Mouse (Mus musculus) forebrain, embryonic 13.5 days (tissue): ENCODE results near the gene Zmynd10. TPM values are rescaled to one million over a fixed set of nuclear protein-coding genes. Genes with fewer than 3 reads are reported as not detected.

Experiments used
- ATAC-seq: fragments of 200-750 bp; cut with Nextera tagmentation; 2 replicates; pipeline ENCODE4 v1.8.0; 2017
- H3K27ac ChIP-seq: fragments of 300-500 bp; sonication (generic); 2 replicates; pipeline ENCODE4 v1.5.1; 2015; ENCODE audit warnings: inconsistent platforms, mild to moderate bottlenecking, moderate library complexity
- H3K27me3 ChIP-seq: fragments of 300-500 bp; sonication (generic); 2 replicates; pipeline ENCODE4 v1.6.1; 2015; ENCODE audit warnings: mild to moderate bottlenecking, inconsistent platforms
- H3K36me3 ChIP-seq: fragments of 300-500 bp; sonication (generic); 2 replicates; pipeline ENCODE4 v1.6.1; 2015; ENCODE audit warnings: mild to moderate bottlenecking, inconsistent platforms; ENCODE audit not compliant: poor library complexity, severe bottlenecking
- H3K4me1 ChIP-seq: fragments of 300-500 bp; sonication (generic); 2 replicates; pipeline ENCODE4 v1.6.1; 2015; ENCODE audit warnings: inconsistent platforms
- H3K4me2 ChIP-seq: fragments of 300-500 bp; sonication (generic); 2 replicates; pipeline ENCODE4 v1.6.1; 2015; ENCODE audit warnings: inconsistent platforms, mild to moderate bottlenecking, moderate library complexity
- H3K4me3 ChIP-seq: fragments of 300-500 bp; sonication (generic); 2 replicates; pipeline ENCODE4 v1.5.1; 2015; ENCODE audit warnings: mild to moderate bottlenecking, inconsistent platforms
- H3K9ac ChIP-seq: fragments of 300-500 bp; sonication (generic); 2 replicates; pipeline ENCODE4 v1.6.1; 2015; ENCODE audit warnings: mild to moderate bottlenecking, inconsistent platforms
- H3K9me3 ChIP-seq: fragments of 300-500 bp; sonication (generic); replicated peaks from 2 replicates; pipeline ENCODE4 v1.6.1; 2016; ENCODE audit warnings: inconsistent platforms
- WGBS: fragments of 180-500 bp; shearing (Covaris S2); methylation state at CpG from one replicate; pipeline ENCODE4 v1.1.7; 2015; 5-methylcytosine and 5-hydroxymethylcytosine counted together
- polyA plus RNA-seq: library from polyadenylated mRNA; unstranded; fragments of >200 nt; fragmentation: Nextera tagmentation; extraction: Ambion mirVana; gene quantifications from 2 replicates; pipeline ENCODE4 v1.2.1, GENCODE M21; 2015

Gene Zmynd10
- polyA plus RNA-seq, 1 experiment from 2014 or later: 2.0 TPM

DNA sequence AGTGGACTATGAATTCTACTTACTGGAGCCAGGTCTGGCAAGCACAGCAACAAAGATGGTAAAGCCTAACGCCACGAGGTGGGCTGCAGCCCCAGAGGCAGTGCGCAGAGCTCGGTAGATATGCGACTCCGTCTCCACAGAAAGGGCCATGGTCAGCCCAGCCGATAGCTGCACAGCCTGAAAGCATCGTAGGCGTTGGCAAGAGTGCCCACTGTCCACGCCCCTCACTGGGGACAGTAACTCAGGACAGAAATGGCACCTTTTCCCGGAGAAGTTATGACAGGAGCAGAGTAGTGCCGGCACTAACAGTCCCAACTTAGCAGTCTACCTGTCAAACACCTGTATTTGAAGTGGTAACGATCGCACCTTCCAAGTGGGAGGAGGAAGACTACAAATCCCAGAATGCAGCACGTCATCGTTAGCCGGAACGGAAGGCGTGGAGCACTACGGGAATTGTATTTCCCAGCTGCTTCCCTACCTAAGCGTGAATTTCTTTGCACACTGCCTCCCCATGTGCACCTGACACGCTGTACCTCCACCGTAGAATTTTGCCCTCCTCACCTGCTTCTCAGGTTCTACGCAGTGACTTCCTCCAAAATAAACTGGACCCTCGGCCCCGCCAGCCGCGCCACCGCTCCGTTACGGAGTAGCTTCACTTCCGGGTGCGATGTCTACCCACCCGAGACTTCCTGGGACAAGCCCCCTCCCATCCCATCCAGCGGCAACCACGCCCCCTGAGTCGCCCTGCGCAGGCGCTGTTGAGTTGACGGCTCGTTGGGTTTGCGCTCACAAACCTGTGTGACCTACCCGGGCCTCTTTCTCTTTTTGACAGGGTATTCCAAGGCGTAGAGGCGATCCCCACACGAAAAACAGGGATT lies 5.4 kb upstream of the Zmynd10 start, which contains the start of the genes Cyb561d2 and Nprl2:
Gene Cyb561d2, minus strand, starts transcription at position 720 of the 878 bp plus-strand sequence.
Gene Nprl2, plus strand, starts transcription at position 753 of the 878 bp plus-strand sequence.
- peaks cover 46% of the 10 kb centered on the region for H3K4me1 ChIP-seq
- peak within 1 kb of the TSS; percentile 2; the same call in 1 of the 2 replicates for H3K27ac ChIP-seq
- 1% methylated on average over 46 of the region's 46 CpGs for WGBS
- H3K27me3 ChIP-seq: no peaks in the 10 kb centered on the region
- H3K9me3 ChIP-seq: no peaks in the 10 kb centered on the region
- H3K9ac ChIP-seq: peak within 1 kb of the TSS; percentile 77
- H3K4me3 ChIP-seq: peak within 1 kb of the TSS; percentile 59
- peak within 1 kb of the TSS; percentile 92 for H3K4me2 ChIP-seq
- peak; percentile 90 for ATAC-seq
- H3K36me3 ChIP-seq: peaks cover 52% of the 10 kb centered on the region

DNA sequence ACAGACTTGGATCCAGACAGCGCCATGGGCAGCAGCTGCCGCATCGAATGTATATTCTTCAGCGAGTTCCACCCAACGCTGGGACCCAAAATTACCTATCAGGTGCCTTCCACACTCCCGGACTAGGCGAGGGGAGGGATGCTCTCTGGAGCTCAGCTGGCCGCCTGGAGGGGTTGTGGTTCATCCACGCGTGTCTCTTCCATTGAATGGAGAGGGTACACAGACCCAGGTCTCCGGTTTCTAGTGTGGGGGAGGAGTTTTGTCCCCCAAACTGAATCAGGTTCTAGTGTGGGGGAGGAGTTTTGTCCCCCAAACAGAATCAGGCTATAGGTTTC lies 4.8 kb upstream of the Zmynd10 start:
- Histone ChIP-seq H3K4me2 (peak overlapping the region; percentile 92), H3K4me1 (peaks cover 46% of the 10 kb centered on the region), H3K4me3 (peak overlapping the region; percentile 59), H3K9ac (peak overlapping the region; percentile 77), H3K9me3 (no peaks in the 10 kb centered on the region), H3K27me3 (no peaks in the 10 kb centered on the region), H3K27ac (no peak overlapping the region; the same call in 1 of the 2 replicates), H3K36me3 (peaks cover 52% of the 10 kb centered on the region)
- ATAC-seq: peak; percentile 26
- WGBS: 2% methylated on average over 11 of the region's 11 CpGs

DNA sequence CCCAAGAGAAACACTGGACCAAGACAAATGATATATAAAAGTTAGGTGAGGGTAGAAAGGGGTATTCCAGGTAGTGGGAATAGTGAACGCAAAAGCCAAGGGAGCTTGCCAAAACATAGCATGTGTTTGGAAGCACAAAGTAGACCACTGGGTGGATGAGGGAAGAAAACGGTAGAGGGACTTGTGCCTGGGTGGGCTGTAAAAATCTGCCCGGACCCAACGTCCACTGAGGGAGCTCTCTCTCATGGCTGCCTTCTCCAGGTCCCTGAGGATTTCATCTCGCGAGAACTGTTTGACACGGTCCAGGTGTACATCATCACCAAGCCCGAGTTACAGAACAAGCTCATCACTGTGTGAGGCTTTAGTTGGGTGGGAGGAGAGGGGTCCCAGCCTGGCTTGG lies 4.4 kb upstream of the Zmynd10 start:
- H3K9ac ChIP-seq: peak overlapping the region; percentile 77
- 41% methylated on average over 8 of the region's 8 CpGs for WGBS
- H3K4me2 ChIP-seq: peak overlapping the region; percentile 92
- peaks cover 48% of the 10 kb centered on the region for H3K36me3 ChIP-seq
- H3K4me1 ChIP-seq: peaks cover 47% of the 10 kb centered on the region
- ATAC-seq: no peak
- H3K27me3 ChIP-seq: 0 out of 2 replicates have a peak, but pooled peaks cover under 1% of the 10 kb centered on the region
- no peaks in the 10 kb centered on the region for H3K9me3 ChIP-seq
- H3K27ac ChIP-seq: no peak overlapping the region
- H3K4me3 ChIP-seq: peak overlapping the region; percentile 59

DNA sequence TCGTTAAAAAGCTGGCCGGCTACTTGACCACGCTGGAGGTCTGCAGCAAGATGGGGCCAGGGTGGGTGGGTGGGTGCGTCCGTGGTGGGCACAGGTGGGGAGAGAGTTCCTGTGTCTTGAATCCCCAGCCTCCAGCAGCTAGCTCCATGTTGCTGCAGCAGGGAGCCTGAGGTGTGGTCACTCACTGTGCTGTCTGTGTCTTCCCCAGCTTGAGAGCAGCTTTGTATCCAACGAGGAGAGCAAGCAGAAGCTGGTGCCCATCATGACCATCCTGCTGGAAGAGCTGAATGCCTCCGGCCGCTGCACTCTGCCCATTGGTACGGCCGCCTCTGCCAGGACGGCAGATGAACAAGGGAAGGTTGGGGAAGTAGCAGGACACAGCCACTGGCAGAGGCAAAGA lies 3.8 kb upstream of the Zmynd10 start:
- Histone ChIP-seq H3K4me1 (peaks cover 48% of the 10 kb centered on the region), H3K27me3 (peaks cover 7% of the 10 kb centered on the region; the same call in 1 of the 2 replicates), H3K4me2 (peak overlapping the region; percentile 92), H3K9ac (no peak overlapping the region), H3K4me3 (no peak overlapping the region), H3K27ac (no peak overlapping the region), H3K36me3 (peaks cover 42% of the 10 kb centered on the region), H3K9me3 (no peaks in the 10 kb centered on the region)
- WGBS: 89% methylated on average over 11 of the region's 11 CpGs
- no peak for ATAC-seq

DNA sequence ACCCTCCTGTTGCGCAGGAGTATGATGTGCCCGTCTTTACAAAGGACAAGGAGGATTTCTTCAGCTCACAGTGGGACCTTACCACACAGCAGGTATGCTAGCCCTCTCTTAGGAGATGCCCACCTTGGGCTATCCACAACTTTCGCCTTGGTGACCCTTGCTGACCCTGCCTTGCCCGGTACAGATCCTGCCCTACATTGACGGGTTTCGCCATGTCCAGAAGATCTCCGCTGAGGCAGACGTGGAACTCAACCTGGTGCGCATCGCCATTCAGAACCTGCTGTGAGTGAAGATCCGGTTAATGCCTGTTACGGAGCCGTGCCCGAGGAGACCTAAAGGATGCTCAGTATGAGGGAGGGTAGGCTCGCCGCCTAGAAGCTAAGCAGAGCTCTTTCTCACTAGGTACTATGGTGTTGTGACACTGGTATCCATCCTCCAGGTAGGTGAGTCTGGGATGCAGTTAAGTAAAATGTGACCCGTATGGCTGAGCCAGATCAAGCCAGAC lies 2.9 kb upstream of the Zmynd10 start:
- no peak overlapping the region for H3K4me3 ChIP-seq
- peaks cover 33% of the 10 kb centered on the region for H3K36me3 ChIP-seq
- no peak overlapping the region for H3K4me2 ChIP-seq
- no peaks in the 10 kb centered on the region for H3K9me3 ChIP-seq
- H3K9ac ChIP-seq: no peak overlapping the region
- H3K27ac ChIP-seq: no peak overlapping the region
- no peak for ATAC-seq
- peaks cover 48% of the 10 kb centered on the region for H3K4me1 ChIP-seq
- H3K27me3 ChIP-seq: peaks cover 15% of the 10 kb centered on the region
- WGBS: 95% methylated on average over 17 of the region's 17 CpGs

DNA sequence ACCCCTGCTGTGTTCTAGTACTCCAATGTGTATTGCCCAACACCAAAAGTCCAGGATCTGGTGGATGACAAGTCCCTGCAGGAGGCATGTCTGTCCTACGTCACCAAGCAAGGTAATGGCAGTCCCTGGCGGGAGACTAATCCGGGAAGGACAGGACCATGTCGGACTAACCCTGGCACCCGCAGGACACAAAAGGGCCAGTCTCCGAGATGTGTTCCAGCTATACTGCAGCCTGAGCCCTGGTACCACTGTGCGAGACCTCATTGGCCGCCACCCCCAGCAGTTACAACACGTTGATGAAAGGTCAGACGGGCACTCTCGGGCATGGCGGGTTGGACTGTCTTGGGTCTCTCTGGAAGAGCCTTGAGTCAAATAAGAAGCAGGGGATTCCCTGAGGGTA lies 2.4 kb upstream of the Zmynd10 start:
- ATAC-seq: no peak

DNA sequence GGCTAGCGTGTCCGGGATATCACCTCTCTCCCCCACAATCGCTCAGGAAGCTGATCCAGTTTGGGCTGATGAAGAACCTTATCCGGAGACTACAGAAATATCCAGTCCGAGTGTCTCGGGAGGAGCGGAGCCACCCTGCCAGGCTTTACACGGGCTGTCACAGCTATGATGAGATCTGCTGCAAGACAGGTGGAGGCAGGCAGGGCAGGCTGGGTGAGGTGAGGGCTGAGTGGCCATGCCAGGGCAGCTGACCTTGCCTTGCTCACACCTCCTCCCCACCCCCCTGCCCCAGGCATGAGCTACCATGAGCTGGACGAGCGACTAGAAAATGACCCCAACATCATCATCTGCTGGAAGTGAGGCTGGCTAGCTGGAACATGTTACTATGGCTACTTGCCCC lies 1.9 kb upstream of the Zmynd10 start:
- peaks cover 23% of the 10 kb centered on the region for H3K36me3 ChIP-seq
- peaks cover 25% of the 10 kb centered on the region for H3K27me3 ChIP-seq
- H3K4me2 ChIP-seq: no peak overlapping the region
- 86% methylated on average over 10 of the region's 10 CpGs for WGBS
- H3K27ac ChIP-seq: no peak overlapping the region
- H3K4me1 ChIP-seq: peaks cover 48% of the 10 kb centered on the region
- no peaks in the 10 kb centered on the region for H3K9me3 ChIP-seq
- no peak overlapping the region for H3K9ac ChIP-seq
- no peak overlapping the region for H3K4me3 ChIP-seq
- ATAC-seq: no peak

More for the DNA sequence above, 2.4 kb upstream of the Zmynd10 start:
- H3K27me3 ChIP-seq: peaks cover 20% of the 10 kb centered on the region
- WGBS: 94% methylated on average over 12 of the region's 12 CpGs
- no peaks in the 10 kb centered on the region for H3K9me3 ChIP-seq
- no peak overlapping the region for H3K4me3 ChIP-seq
- H3K4me2 ChIP-seq: no peak overlapping the region
- H3K9ac ChIP-seq: no peak overlapping the region
- H3K36me3 ChIP-seq: peaks cover 28% of the 10 kb centered on the region
- peaks cover 48% of the 10 kb centered on the region for H3K4me1 ChIP-seq
- H3K27ac ChIP-seq: no peak overlapping the region

DNA sequence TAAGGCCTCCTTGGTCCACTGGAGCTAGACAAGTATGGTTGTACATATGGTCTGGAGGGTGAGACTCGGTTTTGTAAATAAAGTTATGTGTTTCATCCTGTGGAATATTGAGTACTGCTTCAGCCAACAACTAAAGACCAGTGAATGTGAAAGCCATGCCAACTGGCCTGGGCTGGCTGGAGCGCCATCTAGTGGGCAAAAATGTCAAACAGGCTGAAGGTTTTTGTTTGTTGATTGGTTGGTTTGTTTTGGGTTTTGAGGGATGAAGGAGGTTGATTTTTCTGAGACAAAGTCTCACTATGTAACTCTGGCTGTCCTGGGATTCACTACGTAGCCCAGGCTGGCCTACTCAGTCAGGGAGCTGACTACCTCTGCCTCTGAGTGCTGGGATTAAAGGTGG lies 1.5 kb upstream of the Zmynd10 start:
- WGBS: 5% methylated on average over 3 of the region's 3 CpGs
- Histone ChIP-seq H3K27ac (no peak overlapping the region), H3K9ac (no peak overlapping the region), H3K4me3 (no peak overlapping the region), H3K4me2 (no peak overlapping the region), H3K36me3 (peaks cover 21% of the 10 kb centered on the region), H3K27me3 (peaks cover 29% of the 10 kb centered on the region), H3K4me1 (peaks cover 47% of the 10 kb centered on the region), H3K9me3 (no peaks in the 10 kb centered on the region)
- ATAC-seq: no peak

DNA sequence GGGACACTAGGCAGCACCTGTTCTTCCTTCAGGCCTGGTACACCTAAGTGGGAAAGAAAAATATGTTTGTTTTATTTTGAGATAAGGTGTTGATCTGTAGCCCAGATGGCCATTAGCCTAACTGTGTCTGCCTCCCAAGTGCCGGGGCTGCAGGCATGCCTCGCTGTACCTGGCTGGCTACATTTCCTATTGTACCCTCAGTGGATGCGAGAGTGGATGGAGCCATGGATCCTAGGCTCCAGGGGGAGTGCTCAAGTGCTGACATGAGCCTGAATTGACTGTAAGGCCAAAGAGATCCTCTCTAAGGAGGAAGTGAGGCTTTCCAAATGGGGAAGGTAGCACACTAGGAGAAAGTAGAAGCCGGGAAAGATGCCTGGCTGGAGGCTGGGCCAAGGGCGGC lies 859 bp downstream of the Zmynd10 start:
- Histone ChIP-seq H3K9me3 (no peaks in the 10 kb centered on the region), H3K9ac (no peak overlapping the region), H3K27me3 (peaks cover 52% of the 10 kb centered on the region), H3K27ac (no peak overlapping the region), H3K4me1 (peaks cover 53% of the 10 kb centered on the region), H3K4me3 (no peak overlapping the region), H3K4me2 (no peak overlapping the region), H3K36me3 (peaks cover 21% of the 10 kb centered on the region)
- WGBS: 80% methylated on average over 5 of the region's 5 CpGs
- no peak for ATAC-seq

DNA sequence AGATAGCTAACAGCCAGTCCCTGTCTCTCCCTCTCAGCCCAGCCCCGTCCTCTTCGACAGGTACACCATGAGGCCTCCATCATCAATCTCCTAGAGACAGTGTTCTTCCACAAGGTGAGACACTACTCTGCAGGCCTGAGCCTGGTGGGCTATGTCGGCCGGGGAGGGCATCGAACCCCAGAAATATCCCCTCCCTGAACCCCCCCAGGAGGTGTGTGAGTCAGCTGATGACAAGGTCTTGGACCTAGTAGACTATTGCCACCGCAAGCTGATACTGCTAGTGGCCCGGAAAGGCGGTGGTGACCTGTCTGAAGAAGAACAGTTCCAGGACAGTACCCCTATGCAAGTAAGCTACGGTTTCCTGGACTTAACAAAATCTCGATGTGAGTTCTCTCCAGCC lies 1.7 kb downstream of the Zmynd10 start:
- H3K4me1 ChIP-seq: peaks cover 57% of the 10 kb centered on the region
- H3K9me3 ChIP-seq: no peaks in the 10 kb centered on the region
- H3K4me3 ChIP-seq: no peak overlapping the region
- H3K9ac ChIP-seq: no peak overlapping the region
- no peak for ATAC-seq
- H3K4me2 ChIP-seq: no peak overlapping the region
- WGBS: 94% methylated on average over 10 of the region's 10 CpGs
- H3K27ac ChIP-seq: no peak overlapping the region
- peaks cover 54% of the 10 kb centered on the region for H3K27me3 ChIP-seq
- H3K36me3 ChIP-seq: peaks cover 16% of the 10 kb centered on the region

DNA sequence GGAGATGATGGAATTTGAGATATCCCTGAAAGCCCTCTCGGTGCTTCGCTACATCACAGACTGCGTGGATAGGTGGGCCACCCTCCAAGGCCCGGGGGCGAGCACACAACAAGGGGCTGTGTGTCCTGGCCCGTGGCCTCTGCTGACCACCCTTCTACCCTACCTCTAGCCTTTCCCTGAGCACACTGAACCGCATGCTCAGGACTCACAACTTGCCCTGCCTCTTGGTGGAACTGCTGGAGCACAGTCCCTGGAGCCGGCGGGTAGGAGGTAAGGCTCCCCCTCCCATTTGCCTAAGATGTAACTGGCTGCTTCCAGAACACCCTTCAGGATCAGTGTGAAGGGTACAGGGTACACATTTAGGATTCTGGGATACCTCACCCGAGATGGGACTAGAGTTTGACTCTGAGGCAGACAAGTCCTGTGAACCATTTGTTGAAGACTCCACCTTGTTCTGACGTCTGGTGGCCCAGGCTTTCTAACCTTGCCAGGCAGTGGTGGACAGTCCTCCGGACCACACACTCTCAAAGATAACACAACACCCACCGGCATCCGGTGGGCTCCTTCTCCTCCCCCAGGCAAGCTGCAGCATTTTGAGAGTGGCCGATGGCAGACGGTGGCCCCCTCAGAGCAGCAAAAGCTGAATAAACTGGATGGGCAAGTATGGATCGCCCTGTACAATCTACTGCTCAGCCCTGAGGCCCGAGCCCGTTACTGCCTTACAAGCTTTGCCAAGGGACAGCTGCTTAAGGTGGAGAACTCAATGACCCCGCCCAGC lies 2.4 kb downstream of the Zmynd10 start:
- peaks cover 9% of the 10 kb centered on the region for H3K36me3 ChIP-seq
- H3K4me3 ChIP-seq: no peak overlapping the region
- no peak for ATAC-seq
- no peak overlapping the region for H3K27ac ChIP-seq
- peaks cover 54% of the 10 kb centered on the region for H3K27me3 ChIP-seq
- H3K4me1 ChIP-seq: peaks cover 59% of the 10 kb centered on the region
- no peak overlapping the region for H3K9ac ChIP-seq
- no peaks in the 10 kb centered on the region for H3K9me3 ChIP-seq
- 85% methylated on average over 20 of the region's 20 CpGs for WGBS
- H3K4me2 ChIP-seq: no peak overlapping the region
